Mouse (Mus musculus) intestine, embryonic 14.5 days (tissue): ENCODE data around the gene Kcnv2. TPM values are rescaled to one million over a fixed set of nuclear protein-coding genes. Genes with fewer than 3 reads are reported as not detected.

Source experiments
- ATAC-seq: fragments of 200-750 bp; cut with Nextera tagmentation; replicated peaks from 2 replicates; pipeline ENCODE4 v1.8.0; 2017; ENCODE audit warnings: low read depth, moderate number of reproducible peaks, moderate TSS enrichment, moderate library complexity; ENCODE audit not compliant: low FRiP score, low TSS enrichment
- DNase-seq: peaks from one replicate; pipeline ENCODE4 v3.0.0-alpha.2; 2018; ENCODE audit warnings: low spot score
- H3K27ac ChIP-seq: fragments of 300-500 bp; sonication (generic); 2 replicates; pipeline ENCODE4 v1.5.1; 2014; ENCODE audit warnings: low read depth, mild to moderate bottlenecking, control low read depth
- H3K27me3 ChIP-seq: fragments of 300-500 bp; sonication (generic); replicated peaks from 2 replicates; pipeline ENCODE4 v1.6.1; 2014; ENCODE audit warnings: low read length, control low read depth; ENCODE audit not compliant: control insufficient read depth, insufficient read depth
- H3K36me3 ChIP-seq: fragments of 300-500 bp; sonication (generic); 2 replicates; pipeline ENCODE4 v1.6.1; 2014; ENCODE audit warnings: low read length, control low read depth; ENCODE audit not compliant: control insufficient read depth, insufficient read depth
- H3K4me1 ChIP-seq: fragments of 300-500 bp; sonication (generic); replicated peaks from 2 replicates; pipeline ENCODE4 v1.6.1; 2014; ENCODE audit warnings: low read length, control low read depth, mixed read lengths; ENCODE audit not compliant: control insufficient read depth, insufficient read depth
- H3K4me2 ChIP-seq: fragments of 300-500 bp; sonication (generic); 2 replicates; pipeline ENCODE4 v1.6.1; 2014; ENCODE audit warnings: low read length
- H3K4me3 ChIP-seq: fragments of 300-500 bp; sonication (generic); 2 replicates; pipeline ENCODE4 v1.5.1; 2014; ENCODE audit warnings: low read depth, low read length, control low read depth, mixed read lengths
- H3K9ac ChIP-seq: fragments of 300-500 bp; sonication (generic); 2 replicates; pipeline ENCODE4 v1.6.1; 2014; ENCODE audit warnings: mild to moderate bottlenecking, low read length
- H3K9me3 ChIP-seq: fragments of 300-500 bp; sonication (generic); 2 replicates; pipeline ENCODE4 v1.6.1; 2016; ENCODE audit warnings: low read length, control low read depth; ENCODE audit not compliant: control insufficient read depth
- WGBS: fragments of 180-500 bp; shearing (Covaris S2); extraction: QIAGEN DNeasy Blood & Tissue Kit; methylation state at CpG from one replicate; pipeline ENCODE4 v1.1.7; 2014; 5-methylcytosine and 5-hydroxymethylcytosine counted together
- polyA plus RNA-seq: library from polyadenylated mRNA; unstranded; fragments of >200 nt; fragmentation: Nextera tagmentation; extraction: Ambion mirVana; gene quantifications from 2 replicates; pipeline ENCODE4 v1.2.1, GENCODE M21; 2014

Gene Kcnv2
- polyA plus RNA-seq, 1 experiment from 2014 or later: 0.46 TPM

DNA sequence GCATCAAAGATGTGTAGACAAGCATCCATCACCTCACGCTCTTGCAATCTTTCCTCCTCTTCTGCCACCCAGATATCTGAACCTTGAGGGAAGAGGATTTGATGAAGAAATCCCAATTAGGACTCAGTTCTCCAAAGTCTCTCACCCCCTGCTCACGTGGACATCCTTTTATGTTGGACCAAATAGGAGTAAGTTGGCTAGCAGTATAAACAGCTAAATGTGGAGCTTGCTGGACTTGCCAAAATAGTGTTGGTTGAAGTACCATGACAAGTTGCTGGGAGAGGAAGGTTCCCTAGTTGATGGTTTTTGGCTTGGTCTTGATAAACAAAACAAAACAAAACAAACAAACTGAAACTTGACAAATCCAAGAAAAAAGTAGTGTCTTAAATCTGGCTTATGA, 47.8 kb downstream of the Kcnv2 start:
- H3K36me3 ChIP-seq: no peaks in the 10 kb centered on the region
- ATAC-seq (no peak), DNase-seq (no peak)
- no peaks in the 10 kb centered on the region for H3K27me3 ChIP-seq
- 80% methylated on average over 2 of the region's 2 CpGs for WGBS
- H3K4me2 ChIP-seq: no peak overlapping the region
- no peak overlapping the region for H3K9ac ChIP-seq
- no peak overlapping the region for H3K4me3 ChIP-seq
- no peaks in the 10 kb centered on the region for H3K4me1 ChIP-seq
- no peak overlapping the region for H3K27ac ChIP-seq
- H3K9me3 ChIP-seq: no peaks in the 10 kb centered on the region

- ATAC-seq (no peak), DNase-seq (no peak)
- 69% methylated on average over 2 of the region's 2 CpGs for WGBS
Measured at GRCm38 (mm10) chr19:27370784-27371183, 48.4 kb downstream of the Kcnv2 start.

GRCm38 (mm10) chr19:27379712-27380401, 57.5 kb downstream of the Kcnv2 start:
- Histone ChIP-seq H3K27ac (no peak overlapping the region), H3K27me3 (no peaks in the 10 kb centered on the region), H3K4me1 (no peaks in the 10 kb centered on the region), H3K4me3 (no peak overlapping the region), H3K4me2 (no peak overlapping the region), H3K9ac (no peak overlapping the region), H3K36me3 (0 out of 2 replicates have a peak, but pooled peaks cover 5% of the 10 kb centered on the region), H3K9me3 (no peaks in the 10 kb centered on the region)
- ATAC-seq: no peak
- DNase-seq: no peak
- WGBS: 76% methylated on average over 2 of the region's 2 CpGs

More at GRCm38 (mm10) chr19:27370784-27371183, 48.4 kb downstream of the Kcnv2 start:
- Histone ChIP-seq H3K9me3 (no peaks in the 10 kb centered on the region), H3K27me3 (no peaks in the 10 kb centered on the region), H3K4me3 (no peak overlapping the region), H3K27ac (no peak overlapping the region), H3K9ac (no peak overlapping the region), H3K36me3 (no peaks in the 10 kb centered on the region), H3K4me1 (no peaks in the 10 kb centered on the region), H3K4me2 (no peak overlapping the region)

DNA sequence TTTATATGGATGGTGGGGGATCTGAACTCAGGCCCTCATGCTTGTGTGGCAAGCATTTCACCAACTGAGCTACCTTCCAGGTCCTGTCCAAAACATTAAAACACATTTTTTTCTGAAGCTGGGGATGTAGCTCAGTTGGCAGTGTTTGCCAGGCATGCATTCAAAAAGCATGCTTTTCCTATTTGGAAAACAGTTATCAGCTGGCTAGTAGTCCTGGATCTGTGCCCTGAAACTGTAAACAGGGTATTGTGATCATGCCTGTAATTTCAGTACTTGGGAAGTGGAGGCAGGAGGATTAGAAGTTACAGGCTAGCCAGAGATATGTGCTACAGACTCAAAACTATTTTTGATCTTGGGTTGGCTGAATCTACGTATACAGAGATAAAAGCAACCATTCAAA, 59.7 kb downstream of the Kcnv2 start:
- no peak overlapping the region for H3K4me3 ChIP-seq
- no peaks in the 10 kb centered on the region for H3K4me1 ChIP-seq
- ATAC-seq: no peak
- no peak for DNase-seq
- no peaks in the 10 kb centered on the region for H3K9me3 ChIP-seq
- H3K27ac ChIP-seq: no peak overlapping the region
- H3K36me3 ChIP-seq: peaks cover 27% of the 10 kb centered on the region
- no peak overlapping the region for H3K4me2 ChIP-seq
- WGBS: 97% methylated on average over 1 of the region's 1 CpGs
- H3K27me3 ChIP-seq: no peaks in the 10 kb centered on the region
- no peak overlapping the region for H3K9ac ChIP-seq

- Histone ChIP-seq H3K27ac (no peak overlapping the region), H3K9me3 (no peaks in the 10 kb centered on the region), H3K4me3 (no peak overlapping the region), H3K36me3 (peaks cover 39% of the 10 kb centered on the region), H3K4me1 (no peaks in the 10 kb centered on the region), H3K27me3 (no peaks in the 10 kb centered on the region), H3K4me2 (no peak overlapping the region), H3K9ac (no peak overlapping the region)
- DNase-seq (no peak), ATAC-seq (no peak)
- WGBS: 93% methylated on average over 5 of the region's 5 CpGs
Measured at GRCm38 (mm10) chr19:27383266-27383665, 60.9 kb downstream of the Kcnv2 start.

DNA sequence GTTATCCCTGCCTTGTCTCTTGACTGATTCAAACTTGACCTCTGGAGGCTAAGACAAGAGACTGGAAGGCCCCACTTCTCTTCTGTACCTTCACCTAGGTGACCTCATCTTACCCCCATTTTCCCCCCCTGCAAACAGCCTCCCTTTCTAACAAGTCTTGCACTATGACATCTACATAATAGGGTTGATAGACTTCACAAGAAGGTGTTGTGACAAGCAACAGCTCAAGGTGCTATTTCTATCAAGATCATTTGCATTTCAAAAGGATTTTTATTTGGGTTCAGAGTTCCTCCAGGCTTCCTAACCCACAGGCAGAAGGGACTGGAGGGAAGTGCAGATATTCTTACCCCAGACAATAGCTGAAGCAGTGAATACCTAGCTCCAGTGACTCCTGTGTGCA, 62.9 kb downstream of the Kcnv2 start:
- Histone ChIP-seq H3K4me1 (no peaks in the 10 kb centered on the region), H3K9ac (no peak overlapping the region), H3K27me3 (no peaks in the 10 kb centered on the region), H3K4me3 (no peak overlapping the region), H3K27ac (no peak overlapping the region), H3K36me3 (peaks cover 59% of the 10 kb centered on the region), H3K9me3 (no peaks in the 10 kb centered on the region), H3K4me2 (no peak overlapping the region)
- DNase-seq (no peak), ATAC-seq (no peak)

Other genes with a start within 250 kb of the Kcnv2 start
- 4.1 and 5.6 TPM in 2 replicates for gene Vldlr, start 106.1 kb upstream of the Kcnv2 start, polyA plus RNA-seq
- 74.5 and 78.9 TPM in 2 replicates for gene Pum3, start 107.2 kb downstream of the Kcnv2 start, polyA plus RNA-seq